Mouse (Mus musculus) lung, adult 2 months (tissue): Measurements from ENCODE around the gene Recql.

Source experiments
- CTCF ChIP-seq: fragments of 200-500 bp; IDR thresholded peaks from 2 replicates; pipeline ENCODE4 v1.5.1; 2011; ENCODE audit warnings: mild to moderate bottlenecking, low read length, control low read depth; ENCODE audit not compliant: insufficient read depth
- POLR2A ChIP-seq: fragments of 200-500 bp; IDR thresholded peaks from 2 replicates; pipeline ENCODE4 v1.6.1; 2011; ENCODE audit warnings: low read depth, mild to moderate bottlenecking, control low read depth, low read length, borderline replicate concordance; ENCODE audit errors: extremely low read depth

- no peak for TF ChIP-seq CTCF
- TF ChIP-seq POLR2A = no peak
Measured at GRCm38 (mm10) chr6:142346181-142347110, 40.4 kb downstream of the Recql start.
